Mouse (Mus musculus) kidney, embryonic 14.5 days (tissue): ENCODE measurements around the gene Sox1. TPM values are rescaled to one million over a fixed set of nuclear protein-coding genes. Genes with fewer than 3 reads are reported as not detected.

Source experiments
- ATAC-seq: fragments of 200-750 bp; cut with Nextera tagmentation; 2 replicates; pipeline ENCODE4 v1.8.0; 2017; ENCODE audit warnings: moderate number of reproducible peaks, mild to moderate bottlenecking, moderate TSS enrichment, moderate library complexity; ENCODE audit not compliant: low FRiP score, low TSS enrichment
- H3K27ac ChIP-seq: fragments of 300-500 bp; sonication (generic); 2 replicates; pipeline ENCODE4 v1.5.1; 2014; ENCODE audit warnings: low read depth, mild to moderate bottlenecking, low read length, moderate library complexity, mixed read lengths
- H3K27me3 ChIP-seq: fragments of 300-500 bp; sonication (generic); 2 replicates; pipeline ENCODE4 v1.6.1; 2014; ENCODE audit warnings: mild to moderate bottlenecking, low read length; ENCODE audit not compliant: control insufficient read depth, insufficient read depth
- H3K36me3 ChIP-seq: fragments of 300-500 bp; sonication (generic); 2 replicates; pipeline ENCODE4 v1.6.1; 2014; ENCODE audit warnings: low read length, mixed read lengths; ENCODE audit not compliant: control insufficient read depth, insufficient read depth
- H3K4me1 ChIP-seq: fragments of 300-500 bp; sonication (generic); 2 replicates; pipeline ENCODE4 v1.6.1; 2014; ENCODE audit warnings: low read length, mixed read lengths; ENCODE audit not compliant: control insufficient read depth, insufficient read depth
- H3K4me2 ChIP-seq: fragments of 300-500 bp; sonication (generic); replicated peaks from 2 replicates; pipeline ENCODE4 v1.6.1; 2014; ENCODE audit warnings: low read depth, mild to moderate bottlenecking, low read length
- H3K4me3 ChIP-seq: fragments of 300-500 bp; sonication (generic); 2 replicates; pipeline ENCODE4 v1.5.1; 2014; ENCODE audit warnings: mild to moderate bottlenecking, low read length
- H3K9ac ChIP-seq: fragments of 300-500 bp; sonication (generic); 2 replicates; pipeline ENCODE4 v1.6.1; 2014; ENCODE audit warnings: low read depth, mild to moderate bottlenecking, low read length, moderate library complexity
- H3K9me3 ChIP-seq: fragments of 300-500 bp; sonication (generic); 2 replicates; pipeline ENCODE4 v1.6.1; 2016; ENCODE audit warnings: low read length; ENCODE audit not compliant: control insufficient read depth
- WGBS: fragments of 180-500 bp; shearing (Covaris S2); extraction: QIAGEN DNeasy Blood & Tissue Kit; methylation state at CpG from one replicate; pipeline ENCODE4 v1.1.7; 2014; 5-methylcytosine and 5-hydroxymethylcytosine counted together
- polyA plus RNA-seq: library from polyadenylated mRNA; unstranded; fragments of >200 nt; fragmentation: Nextera tagmentation; extraction: Ambion mirVana; gene quantifications from 2 replicates; pipeline ENCODE4 v1.2.1, GENCODE M21; 2014

Sox1 gene
- polyA plus RNA-seq, 1 experiment from 2014 or later, result not detected

DNA sequence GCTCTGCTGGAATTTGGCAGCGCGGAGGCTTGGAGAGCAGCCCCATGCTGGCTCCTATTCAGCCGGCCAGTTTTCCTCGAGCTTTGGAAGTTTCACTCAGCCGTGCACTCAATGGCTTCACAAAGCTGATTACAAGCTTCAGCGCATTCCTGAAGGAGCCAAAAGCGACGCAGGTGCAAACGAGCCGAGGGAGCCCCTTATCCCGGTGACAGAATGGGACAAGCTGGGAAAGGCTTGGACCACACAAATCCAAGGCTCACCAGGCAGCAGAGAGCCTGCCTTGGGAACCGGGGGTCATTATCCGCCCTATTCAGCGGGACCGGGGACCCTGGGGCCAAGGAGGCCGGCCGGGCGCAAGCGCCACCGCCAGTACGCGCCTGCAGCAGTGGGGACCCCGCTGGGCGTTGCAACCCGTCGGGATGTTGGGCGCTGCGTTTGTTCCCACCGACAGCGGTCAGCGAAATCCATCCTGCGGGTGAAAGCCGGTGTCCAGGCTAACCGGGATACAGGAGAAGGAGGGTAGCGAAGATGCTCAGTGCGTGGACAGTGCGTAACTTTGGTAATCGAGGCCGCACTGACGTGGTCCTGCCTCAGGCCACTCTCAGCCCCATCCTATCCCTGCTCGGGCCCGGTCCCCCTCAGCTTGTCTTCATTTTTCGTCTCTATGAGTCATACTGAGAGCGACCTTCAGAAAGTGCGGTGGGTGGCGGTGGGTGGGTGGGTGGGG is 35.2 kb downstream of the Sox1 start:
- Histone ChIP-seq H3K4me3 (peak overlapping the region; percentile 13; the same call in 1 of the 2 replicates), H3K4me2 (peak overlapping the region; percentile 31), H3K9ac (no peak overlapping the region), H3K27me3 (peaks cover 91% of the 10 kb centered on the region), H3K27ac (no peak overlapping the region), H3K9me3 (no peaks in the 10 kb centered on the region), H3K4me1 (0 out of 2 replicates have a peak, but pooled peaks cover 3% of the 10 kb centered on the region), H3K36me3 (no peaks in the 10 kb centered on the region)
- ATAC-seq, result 0 out of 2 replicates have a peak, but pooled peaks have one; percentile 61
- WGBS, result 1% methylated on average over 46 of the region's 46 CpGs

DNA sequence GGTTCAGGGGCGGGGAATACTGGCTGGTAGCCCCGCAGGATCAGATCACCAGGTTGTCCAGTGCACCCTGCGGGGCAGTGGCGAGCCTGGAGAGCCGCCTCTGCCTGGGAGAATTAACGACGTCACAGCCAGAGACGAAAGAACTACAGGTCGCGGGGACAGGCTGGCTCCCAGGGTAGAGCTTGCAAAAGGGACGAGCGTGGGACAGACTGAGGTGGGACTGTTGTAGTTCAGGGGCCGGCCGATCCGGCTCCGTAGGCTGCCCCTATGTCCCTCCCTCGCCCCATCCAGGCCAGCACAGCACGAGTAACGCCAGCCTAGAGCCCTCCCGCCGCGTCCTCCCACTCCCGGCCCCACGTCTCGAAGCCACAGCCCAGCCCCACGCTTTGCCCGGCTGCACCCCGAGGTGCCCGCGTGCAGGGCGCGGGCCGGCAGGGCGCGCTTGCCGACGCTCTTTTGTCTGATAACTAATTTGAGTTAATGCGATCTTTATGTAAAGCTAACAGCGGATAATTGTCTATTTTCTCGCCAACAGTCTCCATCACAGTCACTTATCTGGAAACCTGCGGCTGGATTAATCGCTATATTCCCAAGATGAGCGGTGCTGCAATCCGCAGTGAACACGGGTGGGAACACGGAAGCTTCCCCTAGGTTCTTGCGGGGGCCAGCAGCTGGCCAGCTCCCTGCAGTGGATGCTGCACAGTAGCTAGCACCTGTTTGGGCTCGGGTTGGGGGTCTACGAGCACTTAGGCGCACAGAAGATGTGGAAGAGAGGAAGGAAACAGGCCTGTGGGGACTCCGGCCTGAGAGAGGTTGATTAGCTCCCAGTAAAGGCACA is 36.0 kb downstream of the Sox1 start:
- H3K4me3 ChIP-seq, result peak overlapping the region; percentile 18; the same call in 1 of the 2 replicates
- peak overlapping the region; percentile 31 for H3K4me2 ChIP-seq
- peaks cover 84% of the 10 kb centered on the region for H3K27me3 ChIP-seq
- WGBS, result 1% methylated on average over 51 of the region's 51 CpGs
- 0 out of 2 replicates have a peak, but pooled peaks cover 3% of the 10 kb centered on the region for H3K4me1 ChIP-seq
- no peak overlapping the region; the same call in 1 of the 2 replicates for H3K9ac ChIP-seq
- H3K9me3 ChIP-seq, result no peaks in the 10 kb centered on the region
- peak; percentile 68; the same call in 1 of the 2 replicates for ATAC-seq
- no peak overlapping the region for H3K27ac ChIP-seq
- no peaks in the 10 kb centered on the region for H3K36me3 ChIP-seq

DNA sequence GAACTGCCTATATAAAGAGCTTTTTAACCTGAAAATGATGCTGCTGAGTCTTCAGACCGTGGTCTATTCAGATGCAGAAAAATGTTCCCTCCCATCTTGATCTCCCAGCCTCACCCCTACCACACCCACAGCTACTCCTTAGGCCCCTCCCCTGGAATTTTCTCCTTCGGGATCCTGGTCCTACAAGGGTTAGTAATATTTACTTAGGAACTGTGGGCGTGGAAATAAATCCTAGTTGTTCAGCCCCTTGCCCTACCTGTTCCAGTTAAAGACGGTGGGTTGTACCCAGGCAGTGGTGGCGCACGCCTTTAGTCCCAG is 36.6 kb downstream of the Sox1 start:
- H3K4me2 ChIP-seq, result no peak overlapping the region
- no peak for ATAC-seq
- H3K9ac ChIP-seq, result no peak overlapping the region
- H3K27ac ChIP-seq, result no peak overlapping the region
- 44% methylated on average over 6 of the region's 6 CpGs for WGBS
- no peaks in the 10 kb centered on the region for H3K36me3 ChIP-seq
- no peak overlapping the region for H3K4me3 ChIP-seq
- no peaks in the 10 kb centered on the region for H3K9me3 ChIP-seq
- 0 out of 2 replicates have a peak, but pooled peaks cover 3% of the 10 kb centered on the region for H3K4me1 ChIP-seq
- peaks cover 78% of the 10 kb centered on the region for H3K27me3 ChIP-seq

DNA sequence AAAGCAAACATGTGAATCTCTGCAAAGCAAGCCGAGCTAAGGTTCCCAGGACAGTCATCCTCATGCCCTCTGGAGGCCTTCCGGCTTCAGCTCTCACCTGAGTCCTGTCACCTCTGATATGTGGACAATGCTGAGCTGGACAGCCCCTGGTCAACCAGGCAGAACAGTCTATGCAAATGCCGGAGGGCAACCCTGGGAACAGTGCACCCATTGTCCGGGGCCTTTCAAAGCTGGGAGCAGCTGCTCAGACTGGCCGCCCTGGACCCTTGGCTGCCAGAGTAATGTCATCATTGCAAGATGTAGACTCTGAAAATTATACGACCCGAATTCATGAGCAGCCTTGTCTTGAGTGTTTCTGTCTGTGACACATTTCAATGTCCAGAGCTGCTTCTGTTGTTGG is 37.5 kb downstream of the Sox1 start:
- WGBS, result 59% methylated on average over 7 of the region's 7 CpGs
- Histone ChIP-seq H3K36me3 (no peaks in the 10 kb centered on the region), H3K4me3 (no peak overlapping the region), H3K9ac (no peak overlapping the region), H3K9me3 (no peaks in the 10 kb centered on the region), H3K27me3 (peaks cover 69% of the 10 kb centered on the region), H3K4me1 (0 out of 2 replicates have a peak, but pooled peaks cover 3% of the 10 kb centered on the region), H3K4me2 (no peak overlapping the region), H3K27ac (no peak overlapping the region)
- ATAC-seq, result no peak

DNA sequence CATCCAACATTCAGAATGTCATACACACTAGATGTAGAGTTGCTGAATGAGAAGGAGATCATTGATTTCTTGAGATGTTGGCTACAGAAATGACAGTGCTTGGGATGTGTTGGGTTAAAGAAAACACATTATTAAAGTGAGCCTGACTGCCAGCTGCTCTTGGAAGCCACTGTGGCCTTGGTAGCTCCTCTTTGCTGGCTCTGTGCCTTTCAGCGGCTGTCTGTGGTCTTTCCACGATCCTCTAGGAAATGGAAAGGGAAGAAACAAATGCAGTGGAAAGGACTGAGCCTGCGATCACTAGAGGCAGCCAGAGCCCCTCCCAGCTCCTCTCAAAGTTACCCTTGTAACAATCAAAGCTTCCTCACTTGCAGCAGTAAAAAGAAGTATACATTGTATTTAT is 39.7 kb downstream of the Sox1 start:
- no peak overlapping the region for H3K4me3 ChIP-seq
- ATAC-seq, result no peak
- H3K9ac ChIP-seq, result no peak overlapping the region
- H3K4me2 ChIP-seq, result no peak overlapping the region
- H3K27ac ChIP-seq, result no peak overlapping the region
- WGBS, result 62% methylated on average over 3 of the region's 3 CpGs
- no peaks in the 10 kb centered on the region for H3K36me3 ChIP-seq
- H3K27me3 ChIP-seq, result peaks cover 51% of the 10 kb centered on the region
- 0 out of 2 replicates have a peak, but pooled peaks cover 3% of the 10 kb centered on the region for H3K4me1 ChIP-seq
- no peaks in the 10 kb centered on the region for H3K9me3 ChIP-seq

DNA sequence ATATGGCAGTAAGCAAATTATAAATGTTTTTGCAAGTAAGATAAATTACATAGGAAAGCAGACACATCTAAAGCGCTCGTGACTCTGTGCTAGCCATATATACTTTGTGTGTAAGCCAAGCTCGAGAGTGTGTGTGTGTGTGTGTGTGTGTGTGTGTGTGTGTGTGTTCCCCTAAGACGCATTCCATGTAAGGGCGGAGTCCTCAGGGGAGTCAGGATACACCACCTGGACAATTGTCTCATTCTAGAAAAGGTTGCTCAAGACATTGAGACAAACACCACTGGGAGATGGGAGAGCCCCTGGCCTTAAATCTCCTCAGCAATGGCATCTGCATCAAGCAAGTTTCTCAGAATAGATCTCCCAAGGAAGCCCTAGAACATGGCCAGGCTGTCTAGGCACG is 42.9 kb downstream of the Sox1 start:
- Histone ChIP-seq H3K27me3 (peaks cover 18% of the 10 kb centered on the region), H3K27ac (no peak overlapping the region), H3K9ac (no peak overlapping the region), H3K4me2 (no peak overlapping the region), H3K4me3 (no peak overlapping the region), H3K4me1 (no peaks in the 10 kb centered on the region), H3K9me3 (no peaks in the 10 kb centered on the region), H3K36me3 (no peaks in the 10 kb centered on the region)
- no peak for ATAC-seq
- 89% methylated on average over 6 of the region's 6 CpGs for WGBS

DNA sequence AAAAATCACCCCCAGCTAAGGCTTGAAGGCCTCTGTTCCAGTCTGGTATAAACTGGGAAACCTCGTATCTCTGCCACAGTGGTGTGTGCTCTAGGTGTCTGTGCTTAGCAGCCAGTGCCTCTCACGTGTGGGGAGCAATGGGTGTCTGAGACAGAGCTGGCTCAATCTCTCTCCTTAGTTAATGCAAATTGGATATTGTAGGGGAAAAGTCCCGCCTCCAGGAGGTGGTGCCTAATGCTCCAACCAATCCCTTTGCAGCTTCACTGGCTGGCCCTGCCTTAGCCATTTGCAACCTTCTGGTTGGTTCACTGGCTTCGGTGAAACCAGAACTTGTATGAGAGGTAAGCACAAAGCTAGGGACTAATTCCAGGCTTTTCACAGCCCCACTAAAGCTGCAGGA is 43.9 kb downstream of the Sox1 start:
- Histone ChIP-seq H3K4me2 (no peak overlapping the region), H3K4me3 (no peak overlapping the region), H3K9me3 (no peaks in the 10 kb centered on the region), H3K36me3 (no peaks in the 10 kb centered on the region), H3K4me1 (no peaks in the 10 kb centered on the region), H3K27ac (no peak overlapping the region), H3K9ac (no peak overlapping the region), H3K27me3 (peaks cover 8% of the 10 kb centered on the region; the same call in 1 of the 2 replicates)
- WGBS, result 25% methylated on average over 4 of the region's 4 CpGs
- ATAC-seq, result no peak

DNA sequence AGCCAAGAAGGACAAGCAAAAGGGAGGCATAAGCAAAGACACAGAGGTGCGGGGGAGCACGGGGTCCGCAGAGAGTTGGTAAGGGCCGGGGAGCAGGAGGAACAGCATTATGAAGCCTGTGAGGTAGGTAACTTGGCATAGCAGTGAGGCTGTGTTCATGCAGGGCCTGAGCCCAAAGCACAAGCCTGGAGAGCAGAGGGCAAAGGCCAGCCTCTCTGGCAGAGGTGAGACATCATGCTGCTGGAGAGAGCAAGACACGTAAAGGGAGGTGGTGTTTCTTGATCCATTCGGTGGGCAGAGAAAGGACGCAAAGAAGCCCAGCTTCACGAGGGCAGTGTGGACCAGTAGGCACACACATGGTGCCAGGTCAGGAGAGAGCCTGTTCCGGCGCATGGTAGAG is 44.8 kb downstream of the Sox1 start:
- H3K9me3 ChIP-seq, result no peaks in the 10 kb centered on the region
- no peak overlapping the region for H3K27ac ChIP-seq
- peaks cover 10% of the 10 kb centered on the region for H3K27me3 ChIP-seq
- no peak overlapping the region for H3K9ac ChIP-seq
- H3K4me2 ChIP-seq, result no peak overlapping the region
- no peaks in the 10 kb centered on the region for H3K36me3 ChIP-seq
- no peaks in the 10 kb centered on the region for H3K4me1 ChIP-seq
- no peak overlapping the region for H3K4me3 ChIP-seq
- no peak for ATAC-seq
- 93% methylated on average over 10 of the region's 10 CpGs for WGBS

DNA sequence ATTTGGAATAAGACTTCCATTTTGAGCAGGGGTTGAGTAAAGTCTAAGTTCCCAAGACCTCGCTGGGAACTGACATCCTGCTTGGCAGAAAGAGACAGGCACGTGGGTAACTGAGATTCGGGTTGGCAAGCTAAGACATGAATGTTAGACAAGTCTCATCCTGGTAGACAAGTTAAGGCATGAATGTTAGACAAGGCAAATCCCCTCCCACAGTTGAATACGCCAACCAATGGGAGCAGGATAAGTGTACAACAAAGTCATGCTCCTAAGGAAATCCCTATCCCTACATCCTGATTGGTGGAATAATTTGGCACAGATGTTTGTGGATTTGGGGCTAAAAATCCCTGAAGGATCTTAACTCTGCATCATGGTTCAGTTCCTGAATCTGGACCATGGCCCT is 45.9 kb downstream of the Sox1 start:
- H3K4me1 ChIP-seq, result no peaks in the 10 kb centered on the region
- peaks cover 19% of the 10 kb centered on the region for H3K27me3 ChIP-seq
- no peak overlapping the region for H3K4me2 ChIP-seq
- ATAC-seq, result no peak
- no peak overlapping the region for H3K4me3 ChIP-seq
- no peaks in the 10 kb centered on the region for H3K9me3 ChIP-seq
- WGBS, result 94% methylated on average over 4 of the region's 4 CpGs
- H3K9ac ChIP-seq, result no peak overlapping the region
- no peaks in the 10 kb centered on the region for H3K36me3 ChIP-seq
- no peak overlapping the region for H3K27ac ChIP-seq
